Mouse (Mus musculus): ENCODE measurements around the gene Ddx20.

GRCm38 (mm10) chr3:105666996-105667523 lies 20.3 kb downstream of the Ddx20 start:
- no peak for TF ChIP-seq POLR2A (IDR thresholded peaks at IDR 0.05; ENCODE audit: extremely low read depth, insufficient read depth, low read length)
- no peak for TF ChIP-seq CTCF (IDR thresholded peaks at IDR 0.05; ENCODE audit: low read depth, low read length)

Measured in liver, adult 2 months (tissue).